Mouse (Mus musculus): Measurements from ENCODE around the gene Snx5.

GRCm38 (mm10) chr2:144231115-144231514 lies 39.6 kb downstream of the Snx5 start:
- TF ChIP-seq CTCF (IDR thresholded peaks at IDR 0.05; ENCODE audit: borderline replicate concordance, insufficient read depth, low read length) (no peak), POLR2A (IDR thresholded peaks at IDR 0.05; ENCODE audit: low read depth, low read length) (no peak)

Data from embryonic fibroblast, embryonic 13.5 days (primary cell).